Mouse (Mus musculus): ENCODE measurements at regions not wholly inside any gene's neighbourhood (a gene's known extent, or its start where the extent isn't known, plus 50 kb on each side); places are given as distances from the start of the nearest gene placed in this dataset. TPM values are rescaled to one million over a fixed set of nuclear protein-coding genes. Genes with fewer than 3 reads are reported as not detected.

Small RNA genes in the stretch of these regions (microRNA-seq; reads per million reads assigned to microRNA genes)
- not detected for gene Gm25693

All from limb, embryonic 11.5 days (tissue).